Mouse (Mus musculus): ENCODE results near the gene Eml2. TPM values are rescaled to one million over a fixed set of nuclear protein-coding genes. Genes with fewer than 3 reads are reported as not detected.

The Eml2 gene
- polyA plus RNA-seq, 1 experiment, result 0.25 TPM

GRCm38 (mm10) chr7:19228793-19229148 is 52.5 kb downstream of the Eml2 start:
- Histone ChIP-seq H3K27me3 (ENCODE audit: control insufficient read depth) (no peaks in the 10 kb centered on the region), H3K9me3 (ENCODE audit: control insufficient read depth, low read length) (no peaks in the 10 kb centered on the region), H3K4me1 (ENCODE audit: control insufficient read depth) (peaks cover 83% of the 10 kb centered on the region), H3K36me3 (ENCODE audit: control insufficient read depth) (peaks cover 63% of the 10 kb centered on the region), H3K4me3 (replicated peaks) (peak overlapping the region; percentile 73)
- TF ChIP-seq GATA1 (IDR thresholded peaks at IDR 0.05; ENCODE audit: low read length) (no peak), TAL1 (IDR thresholded peaks at IDR 0.05; ENCODE audit: low read length) (no peak)

DNA sequence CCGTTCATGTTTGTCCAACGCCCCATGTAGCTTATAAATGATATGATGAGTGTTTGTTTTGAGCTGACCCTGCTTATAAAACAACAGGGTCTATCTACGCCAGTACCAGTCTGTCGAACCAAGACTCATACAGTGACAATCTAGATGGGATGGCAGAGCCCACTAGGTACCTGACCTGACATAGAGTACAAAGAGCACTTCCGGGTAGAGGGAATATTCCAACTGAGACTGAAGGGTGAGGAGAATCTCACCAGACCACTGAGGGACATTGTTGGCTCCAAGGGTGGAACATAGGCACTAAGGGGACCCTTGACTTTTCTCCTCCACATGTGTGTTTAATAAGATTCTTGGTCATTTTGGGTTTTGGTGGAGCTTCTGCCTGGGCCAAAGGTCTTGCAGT is 53.2 kb downstream of the Eml2 start:
- H3K36me3 ChIP-seq (ENCODE audit: control insufficient read depth), result peaks cover 62% of the 10 kb centered on the region
- TF ChIP-seq TAL1 (IDR thresholded peaks at IDR 0.05; ENCODE audit: low read length) (no peak), GATA1 (IDR thresholded peaks at IDR 0.05; ENCODE audit: low read length) (no peak)
- H3K4me3 ChIP-seq (replicated peaks), result peak overlapping the region; percentile 73
- no peaks in the 10 kb centered on the region for H3K27me3 ChIP-seq (ENCODE audit: control insufficient read depth)
- peaks cover 79% of the 10 kb centered on the region for H3K4me1 ChIP-seq (ENCODE audit: control insufficient read depth)
- H3K9me3 ChIP-seq (ENCODE audit: control insufficient read depth, low read length), result no peaks in the 10 kb centered on the region

DNA sequence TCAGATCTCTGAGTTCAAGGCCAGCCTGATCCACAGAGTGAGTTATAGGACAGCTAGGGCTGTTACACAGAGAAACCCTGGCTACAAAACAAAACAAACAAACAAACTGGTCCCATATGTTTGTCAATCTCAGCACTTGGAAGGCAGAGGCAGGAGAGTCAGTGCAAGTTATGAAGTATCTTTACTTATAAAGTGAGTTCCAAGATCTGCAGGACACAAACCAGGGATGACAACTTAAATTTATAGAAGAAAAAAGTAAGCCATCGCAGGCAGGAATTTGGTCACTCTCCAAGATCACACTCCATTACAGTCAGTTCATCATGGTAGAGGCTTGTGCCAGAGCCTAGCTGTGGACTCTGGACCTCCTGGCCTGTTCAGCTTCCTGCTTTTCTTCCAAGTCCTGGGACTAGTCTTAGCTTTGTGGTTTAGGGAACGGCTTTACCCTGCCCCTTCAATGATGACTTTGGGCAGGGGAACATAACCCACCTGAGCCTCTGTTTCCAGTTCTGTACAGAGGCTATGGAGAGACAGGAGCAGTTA is 53.9 kb downstream of the Eml2 start:
- TF ChIP-seq GATA1 (IDR thresholded peaks at IDR 0.05; ENCODE audit: low read length) (no peak), TAL1 (IDR thresholded peaks at IDR 0.05; ENCODE audit: low read length) (no peak)
- Histone ChIP-seq H3K4me3 (replicated peaks) (peak overlapping the region; percentile 73), H3K36me3 (ENCODE audit: control insufficient read depth) (peaks cover 63% of the 10 kb centered on the region), H3K9me3 (ENCODE audit: control insufficient read depth, low read length) (no peaks in the 10 kb centered on the region), H3K4me1 (ENCODE audit: control insufficient read depth) (peaks cover 78% of the 10 kb centered on the region), H3K27me3 (ENCODE audit: control insufficient read depth) (no peaks in the 10 kb centered on the region)

DNA sequence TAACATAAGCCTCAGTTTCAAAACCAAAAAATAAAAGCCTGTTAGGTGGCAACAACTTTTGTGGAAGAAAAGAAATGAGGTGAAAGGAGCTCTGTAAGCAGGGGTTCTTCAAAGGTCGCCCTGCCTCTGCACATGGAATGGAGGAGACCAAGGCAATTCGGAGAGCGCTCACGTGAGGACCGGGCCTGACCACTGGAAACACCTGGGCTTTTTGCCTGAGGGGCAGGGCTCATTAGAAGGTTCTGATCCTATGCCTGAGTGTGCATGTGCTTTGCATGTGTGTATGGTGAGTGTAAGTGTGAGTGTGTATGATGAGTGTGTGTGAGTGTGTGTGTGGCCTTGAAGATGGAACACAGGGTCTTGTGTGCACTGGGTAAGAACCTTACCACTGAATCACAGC is 54.7 kb downstream of the Eml2 start:
- Histone ChIP-seq H3K27me3 (ENCODE audit: control insufficient read depth) (no peaks in the 10 kb centered on the region), H3K4me3 (replicated peaks) (no peak overlapping the region), H3K4me1 (ENCODE audit: control insufficient read depth) (peaks cover 78% of the 10 kb centered on the region), H3K36me3 (ENCODE audit: control insufficient read depth) (peaks cover 60% of the 10 kb centered on the region), H3K9me3 (ENCODE audit: control insufficient read depth, low read length) (no peaks in the 10 kb centered on the region)
- TF ChIP-seq TAL1 (IDR thresholded peaks at IDR 0.05; ENCODE audit: low read length), result no peak
- no peak for TF ChIP-seq GATA1 (IDR thresholded peaks at IDR 0.05; ENCODE audit: low read length)

GRCm38 (mm10) chr7:19231849-19232248 is 55.6 kb downstream of the Eml2 start:
- Histone ChIP-seq H3K4me3 (replicated peaks) (no peak overlapping the region), H3K9me3 (ENCODE audit: control insufficient read depth, low read length) (no peaks in the 10 kb centered on the region), H3K27me3 (ENCODE audit: control insufficient read depth) (no peaks in the 10 kb centered on the region), H3K36me3 (ENCODE audit: control insufficient read depth) (peaks cover 65% of the 10 kb centered on the region), H3K4me1 (ENCODE audit: control insufficient read depth) (peaks cover 81% of the 10 kb centered on the region)
- no peak for TF ChIP-seq GATA1 (IDR thresholded peaks at IDR 0.05; ENCODE audit: low read length)
- no peak for TF ChIP-seq TAL1 (IDR thresholded peaks at IDR 0.05; ENCODE audit: low read length)

- H3K4me3 ChIP-seq (replicated peaks), result no peak overlapping the region
- H3K9me3 ChIP-seq (ENCODE audit: control insufficient read depth, low read length), result no peaks in the 10 kb centered on the region
- no peak for TF ChIP-seq TAL1 (IDR thresholded peaks at IDR 0.05; ENCODE audit: low read length)
- no peak for TF ChIP-seq GATA1 (IDR thresholded peaks at IDR 0.05; ENCODE audit: low read length)
- H3K4me1 ChIP-seq (ENCODE audit: control insufficient read depth), result peaks cover 90% of the 10 kb centered on the region
- peaks cover 75% of the 10 kb centered on the region for H3K36me3 ChIP-seq (ENCODE audit: control insufficient read depth)
- no peaks in the 10 kb centered on the region for H3K27me3 ChIP-seq (ENCODE audit: control insufficient read depth)
These were observed 58.4 kb downstream of the Eml2 start for GRCm38 (mm10) chr7:19234652-19235051.

- no peaks in the 10 kb centered on the region for H3K27me3 ChIP-seq (ENCODE audit: control insufficient read depth)
- H3K9me3 ChIP-seq (ENCODE audit: control insufficient read depth, low read length), result no peaks in the 10 kb centered on the region
- TF ChIP-seq GATA1 (IDR thresholded peaks at IDR 0.05; ENCODE audit: low read length), result no peak
- no peak for TF ChIP-seq TAL1 (IDR thresholded peaks at IDR 0.05; ENCODE audit: low read length)
- peaks cover 71% of the 10 kb centered on the region for H3K36me3 ChIP-seq (ENCODE audit: control insufficient read depth)
- H3K4me3 ChIP-seq (replicated peaks), result no peak overlapping the region
- H3K4me1 ChIP-seq (ENCODE audit: control insufficient read depth), result peaks cover 90% of the 10 kb centered on the region
These were observed 59.0 kb downstream of the Eml2 start for GRCm38 (mm10) chr7:19235092-19235671.

GRCm38 (mm10) chr7:19236411-19236810 is 60.2 kb downstream of the Eml2 start:
- H3K4me3 ChIP-seq (replicated peaks), result no peak overlapping the region
- TF ChIP-seq GATA1 (IDR thresholded peaks at IDR 0.05; ENCODE audit: low read length) (no peak), TAL1 (IDR thresholded peaks at IDR 0.05; ENCODE audit: low read length) (no peak)
- H3K4me1 ChIP-seq (ENCODE audit: control insufficient read depth), result peaks cover 90% of the 10 kb centered on the region
- no peaks in the 10 kb centered on the region for H3K27me3 ChIP-seq (ENCODE audit: control insufficient read depth)
- H3K9me3 ChIP-seq (ENCODE audit: control insufficient read depth, low read length), result no peaks in the 10 kb centered on the region
- H3K36me3 ChIP-seq (ENCODE audit: control insufficient read depth), result peaks cover 70% of the 10 kb centered on the region

DNA sequence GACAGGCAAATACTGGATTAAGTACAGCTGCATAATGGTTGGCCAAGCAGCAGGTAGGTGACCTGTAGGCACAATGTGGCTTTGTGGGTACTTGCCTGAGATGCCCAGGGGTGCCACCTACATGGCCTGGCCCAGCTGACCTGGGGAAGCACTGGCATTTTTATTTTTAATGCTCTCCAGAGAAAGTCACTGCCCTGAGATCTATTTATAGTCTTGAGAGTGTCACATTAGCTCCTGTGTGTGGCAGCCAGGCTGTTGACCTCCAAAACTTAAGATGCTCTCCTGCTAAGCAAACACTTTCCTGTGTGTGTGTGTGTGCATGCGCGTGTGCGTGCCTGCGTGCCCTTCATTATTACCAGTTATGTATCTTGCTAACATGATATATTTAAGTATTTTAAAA is 62.1 kb downstream of the Eml2 start:
- no peak for TF ChIP-seq GATA1 (IDR thresholded peaks at IDR 0.05; ENCODE audit: low read length)
- TF ChIP-seq TAL1 (IDR thresholded peaks at IDR 0.05; ENCODE audit: low read length), result no peak
- no peaks in the 10 kb centered on the region for H3K27me3 ChIP-seq (ENCODE audit: control insufficient read depth)
- no peak overlapping the region for H3K4me3 ChIP-seq (replicated peaks)
- H3K9me3 ChIP-seq (ENCODE audit: control insufficient read depth, low read length), result no peaks in the 10 kb centered on the region
- peaks cover 88% of the 10 kb centered on the region for H3K4me1 ChIP-seq (ENCODE audit: control insufficient read depth)
- H3K36me3 ChIP-seq (ENCODE audit: control insufficient read depth), result peaks cover 64% of the 10 kb centered on the region

- H3K4me3 ChIP-seq (replicated peaks), result peak overlapping the region; percentile 52
These were observed 63.2 kb downstream of the Eml2 start for GRCm38 (mm10) chr7:19239423-19239822.

More at GRCm38 (mm10) chr7:19239423-19239822, 63.2 kb downstream of the Eml2 start:
- Histone ChIP-seq H3K9me3 (ENCODE audit: control insufficient read depth, low read length) (no peaks in the 10 kb centered on the region), H3K4me1 (ENCODE audit: control insufficient read depth) (peaks cover 97% of the 10 kb centered on the region), H3K36me3 (ENCODE audit: control insufficient read depth) (peaks cover 65% of the 10 kb centered on the region), H3K27me3 (ENCODE audit: control insufficient read depth) (no peaks in the 10 kb centered on the region)
- no peak for TF ChIP-seq TAL1 (IDR thresholded peaks at IDR 0.05; ENCODE audit: low read length)
- TF ChIP-seq GATA1 (IDR thresholded peaks at IDR 0.05; ENCODE audit: low read length), result no peak
